Mouse (Mus musculus) intestine, embryonic 15.5 days (tissue): ENCODE measurements around the gene Gm45717. TPM values are rescaled to one million over a fixed set of nuclear protein-coding genes. Genes with fewer than 3 reads are reported as not detected.

Experiments
- ATAC-seq: fragments of 200-750 bp; cut with Nextera tagmentation; 2 replicates; pipeline ENCODE4 v1.8.0; 2017; ENCODE audit warnings: moderate TSS enrichment, moderate library complexity
- H3K27ac ChIP-seq: fragments of 300-500 bp; sonication (generic); 2 replicates; pipeline ENCODE4 v1.5.1; 2015; ENCODE audit warnings: mild to moderate bottlenecking, inconsistent platforms
- H3K27me3 ChIP-seq: fragments of 300-500 bp; sonication (generic); replicated peaks from 2 replicates; pipeline ENCODE4 v1.6.1; 2015; ENCODE audit warnings: inconsistent platforms
- H3K36me3 ChIP-seq: fragments of 300-500 bp; sonication (generic); 2 replicates; pipeline ENCODE4 v1.6.1; 2015; ENCODE audit warnings: inconsistent platforms
- H3K4me1 ChIP-seq: fragments of 300-500 bp; sonication (generic); replicated peaks from 2 replicates; pipeline ENCODE4 v1.6.1; 2015; ENCODE audit warnings: inconsistent platforms
- H3K4me2 ChIP-seq: fragments of 300-500 bp; sonication (generic); replicated peaks from 2 replicates; pipeline ENCODE4 v1.6.1; 2015; ENCODE audit warnings: mild to moderate bottlenecking, inconsistent platforms
- H3K4me3 ChIP-seq: fragments of 300-500 bp; sonication (generic); replicated peaks from 2 replicates; pipeline ENCODE4 v1.5.1; 2015; ENCODE audit warnings: inconsistent platforms
- H3K9ac ChIP-seq: fragments of 300-500 bp; sonication (generic); 2 replicates; pipeline ENCODE4 v1.6.1; 2015; ENCODE audit warnings: inconsistent platforms
- H3K9me3 ChIP-seq: fragments of 300-500 bp; sonication (generic); 2 replicates; pipeline ENCODE4 v1.6.1; 2016; ENCODE audit warnings: inconsistent platforms
- WGBS: fragments of 180-500 bp; shearing (Covaris S2); methylation state at CpG from one replicate; pipeline ENCODE4 v1.1.7; 2015; 5-methylcytosine and 5-hydroxymethylcytosine counted together
- polyA plus RNA-seq: library from polyadenylated mRNA; unstranded; fragments of >200 nt; fragmentation: Nextera tagmentation; extraction: Ambion mirVana; gene quantifications from 2 replicates; pipeline ENCODE4 v1.2.1, GENCODE M21; 2015

Gene Gm45717
- polyA plus RNA-seq, 1 experiment from 2014 or later, result 0.69 TPM

DNA sequence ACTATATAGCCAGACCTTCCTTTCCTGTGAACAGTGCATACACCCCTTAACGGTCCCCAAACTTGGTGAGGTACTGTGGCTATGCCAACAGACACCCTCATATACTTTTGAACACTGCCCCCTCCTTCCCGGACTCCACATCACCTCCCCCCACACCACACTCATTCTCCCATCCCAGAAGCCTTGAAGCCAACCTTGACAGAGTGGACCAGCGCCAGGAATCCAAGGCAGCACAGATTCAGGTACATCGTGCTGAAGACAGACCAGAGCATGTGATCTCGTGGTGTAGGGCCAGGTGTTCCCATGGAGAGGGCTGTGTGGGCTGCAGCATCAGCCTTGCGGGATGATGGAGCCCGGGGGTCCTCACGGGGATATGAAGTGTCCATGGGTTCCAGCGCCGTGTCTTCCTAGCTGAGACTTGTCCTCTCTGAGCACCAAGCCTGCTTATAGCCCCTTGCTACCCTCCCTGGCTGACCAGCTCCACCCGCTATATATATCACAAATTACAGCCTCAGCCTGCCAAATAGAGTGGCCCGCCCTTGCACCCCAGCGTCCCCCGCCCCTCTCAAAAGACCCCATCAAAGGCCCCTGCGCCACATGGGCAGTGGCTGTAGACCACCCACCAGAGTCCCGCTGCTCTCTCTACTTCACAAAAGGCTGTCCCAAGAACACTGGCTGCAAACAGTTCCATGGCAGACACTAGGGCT, 5.8 kb downstream of the Gm45717 start, which contains the start of gene Ifitm5:
Ifitm5 (minus strand) TSS at position 468 of the 707 bp plus-strand sequence.
- Histone ChIP-seq H3K9me3 (no peaks in the 10 kb centered on the region), H3K36me3 (peaks cover 37% of the 10 kb centered on the region), H3K27me3 (no peaks in the 10 kb centered on the region), H3K9ac (no peak within 1 kb of the TSS), H3K4me2 (peak within 1 kb of the TSS; percentile 26; the same call in 1 of the 2 replicates), H3K4me3 (no peak within 1 kb of the TSS; the same call in 1 of the 2 replicates), H3K4me1 (peaks cover 43% of the 10 kb centered on the region), H3K27ac (peak within 1 kb of the TSS; percentile 48)
- ATAC-seq, result no peak
- 82% methylated on average over 16 of the region's 16 CpGs for WGBS

DNA sequence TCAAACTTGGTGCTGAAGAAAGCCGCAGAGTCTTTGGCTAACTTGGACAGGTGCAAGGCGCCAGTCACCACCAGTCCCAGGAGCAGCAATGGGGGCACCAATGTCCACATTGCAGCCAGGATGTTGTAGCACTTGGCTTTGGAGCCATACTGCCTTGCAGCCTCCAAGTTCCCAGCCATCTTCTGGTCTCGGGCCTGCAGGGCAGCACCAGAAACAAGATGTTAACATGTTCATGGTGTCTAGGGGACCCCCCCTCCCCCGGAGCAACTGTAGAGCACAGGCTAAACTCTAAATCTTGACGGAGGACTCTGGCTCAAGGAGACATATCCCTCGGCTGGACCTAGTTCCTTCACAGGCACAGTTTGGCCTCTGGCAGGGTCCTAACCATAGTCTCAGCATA, 6.5 kb downstream of the Gm45717 start:
- 88% methylated on average over 6 of the region's 6 CpGs for WGBS
- peaks cover 38% of the 10 kb centered on the region for H3K36me3 ChIP-seq

DNA sequence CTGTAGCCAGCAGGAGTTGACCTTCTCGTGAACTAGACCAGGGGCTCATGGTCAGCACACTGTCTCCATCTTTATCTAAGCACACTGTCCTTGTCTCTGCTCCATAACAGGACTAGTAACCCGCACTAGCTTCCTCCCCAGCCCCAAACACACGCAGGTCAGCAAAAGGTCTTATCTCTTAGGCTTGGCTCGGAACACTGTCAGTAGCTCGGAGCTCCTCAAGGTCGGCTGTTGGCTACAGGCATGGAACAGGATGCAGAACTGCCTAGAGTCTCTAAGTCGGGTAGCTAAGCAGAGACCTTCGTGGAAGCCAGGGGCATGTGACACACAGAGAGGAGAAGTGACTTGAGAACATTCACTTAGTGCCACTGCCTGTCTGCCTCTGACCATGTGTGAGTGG, 7.6 kb downstream of the Gm45717 start:
- 76% methylated on average over 8 of the region's 8 CpGs for WGBS
- Histone ChIP-seq H3K4me1 (peaks cover 35% of the 10 kb centered on the region), H3K27ac (no peak overlapping the region), H3K9ac (no peak overlapping the region), H3K36me3 (peaks cover 38% of the 10 kb centered on the region), H3K27me3 (no peaks in the 10 kb centered on the region), H3K4me2 (no peak overlapping the region), H3K4me3 (no peak overlapping the region), H3K9me3 (no peaks in the 10 kb centered on the region)
- no peak for ATAC-seq

More for the DNA sequence above, 6.5 kb downstream of the Gm45717 start:
- Histone ChIP-seq H3K4me1 (peaks cover 40% of the 10 kb centered on the region), H3K9ac (no peak overlapping the region), H3K9me3 (no peaks in the 10 kb centered on the region), H3K27ac (no peak overlapping the region), H3K4me2 (no peak overlapping the region), H3K4me3 (no peak overlapping the region), H3K27me3 (no peaks in the 10 kb centered on the region)
- ATAC-seq, result no peak

DNA sequence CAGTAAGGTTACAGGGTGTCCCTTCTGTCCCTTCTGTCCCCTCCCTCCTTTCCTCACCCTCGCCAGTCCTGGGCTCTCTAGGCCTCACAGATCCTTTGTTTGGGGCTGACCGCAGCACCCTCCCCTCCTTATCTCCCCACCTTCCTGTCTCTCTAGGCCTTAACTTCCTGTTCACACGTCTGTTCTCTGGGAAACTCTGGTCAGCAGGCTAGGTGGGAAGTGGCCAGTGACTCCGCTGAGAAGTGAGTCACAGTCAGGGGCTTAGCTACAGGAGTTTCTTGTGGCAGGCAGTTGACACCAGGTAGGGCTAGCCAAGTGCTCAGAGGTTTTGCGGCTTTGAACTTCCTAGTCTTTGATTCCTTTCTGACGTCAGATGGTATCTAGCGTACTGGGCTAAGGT, 8.8 kb downstream of the Gm45717 start:
- H3K9me3 ChIP-seq, result no peaks in the 10 kb centered on the region
- H3K4me1 ChIP-seq, result peaks cover 37% of the 10 kb centered on the region
- no peak overlapping the region for H3K4me3 ChIP-seq
- 50% methylated on average over 7 of the region's 7 CpGs for WGBS
- ATAC-seq, result no peak
- no peak overlapping the region for H3K4me2 ChIP-seq
- no peak overlapping the region for H3K9ac ChIP-seq
- H3K27me3 ChIP-seq, result no peaks in the 10 kb centered on the region
- peak overlapping the region; percentile 18; the same call in 1 of the 2 replicates for H3K27ac ChIP-seq
- H3K36me3 ChIP-seq, result peaks cover 35% of the 10 kb centered on the region

DNA sequence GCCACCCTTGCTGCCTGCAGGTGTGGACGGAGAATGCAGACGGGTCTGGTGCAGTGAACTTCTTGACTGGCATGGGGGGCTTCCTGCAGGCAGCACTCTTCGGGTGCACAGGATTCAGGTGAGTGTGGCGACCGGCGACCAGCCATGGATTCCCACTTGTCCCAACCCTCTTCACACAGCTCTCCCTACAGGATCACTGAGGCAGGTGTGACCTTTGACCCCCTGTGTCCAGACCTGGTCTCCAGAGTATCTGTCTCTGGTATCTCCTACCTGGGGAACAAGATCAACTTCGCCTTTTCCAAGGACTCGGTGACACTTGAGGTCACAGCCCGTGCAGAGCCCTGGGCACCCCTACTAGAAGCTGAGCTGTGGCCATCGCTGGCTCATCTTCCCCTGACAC, 9.4 kb downstream of the Gm45717 start:
- WGBS, result 89% methylated on average over 10 of the region's 10 CpGs

DNA sequence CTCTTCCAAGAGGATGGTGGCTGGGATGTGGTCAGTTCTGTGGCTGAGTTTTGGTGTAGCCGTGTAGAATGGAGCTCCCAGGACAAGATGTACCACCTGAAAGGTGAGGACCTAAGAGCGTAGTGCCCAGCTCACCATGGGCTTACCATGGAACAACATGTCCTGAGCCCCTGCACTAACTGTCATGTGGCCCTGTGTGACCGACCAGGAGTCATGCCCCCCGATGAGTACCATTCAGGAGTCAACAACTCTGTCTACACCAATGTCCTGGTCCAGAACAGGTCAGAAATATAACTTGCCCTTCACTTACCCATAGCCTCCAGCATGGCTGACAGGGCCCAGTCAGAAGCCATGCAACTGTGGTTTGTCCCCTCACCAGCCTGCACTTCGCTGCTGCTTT, 10.5 kb downstream of the Gm45717 start:
- Histone ChIP-seq H3K9ac (no peak overlapping the region), H3K4me2 (no peak overlapping the region), H3K4me3 (no peak overlapping the region), H3K27ac (no peak overlapping the region), H3K4me1 (peaks cover 24% of the 10 kb centered on the region), H3K9me3 (no peaks in the 10 kb centered on the region), H3K27me3 (no peaks in the 10 kb centered on the region), H3K36me3 (peaks cover 35% of the 10 kb centered on the region)
- WGBS, result 96% methylated on average over 5 of the region's 5 CpGs
- ATAC-seq, result no peak

More for the DNA sequence above, 9.4 kb downstream of the Gm45717 start:
- ATAC-seq, result no peak
- Histone ChIP-seq H3K4me3 (no peak overlapping the region), H3K36me3 (peaks cover 35% of the 10 kb centered on the region), H3K9me3 (no peaks in the 10 kb centered on the region), H3K4me1 (peaks cover 31% of the 10 kb centered on the region), H3K4me2 (no peak overlapping the region), H3K9ac (no peak overlapping the region), H3K27me3 (no peaks in the 10 kb centered on the region), H3K27ac (no peak overlapping the region)

DNA sequence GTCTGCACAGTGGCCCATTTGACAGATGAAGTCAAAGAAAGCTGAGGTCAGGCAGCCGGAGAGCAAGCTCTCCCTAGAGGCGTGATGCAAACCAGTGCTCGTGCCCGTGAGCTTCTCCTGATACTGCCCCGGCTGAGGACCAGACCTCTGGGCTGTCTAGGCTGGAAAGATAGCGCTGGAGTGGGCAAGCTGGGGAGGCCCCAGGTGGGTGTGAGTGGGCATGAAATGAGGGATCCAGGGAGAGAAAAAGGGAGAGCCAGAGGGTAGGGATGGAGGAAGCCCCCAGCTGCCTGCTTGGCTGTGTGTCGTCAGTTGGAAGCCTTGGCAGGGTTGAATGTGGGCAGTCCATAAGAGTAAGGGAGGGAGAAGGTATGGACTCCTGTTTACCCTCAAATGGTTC, 11.5 kb downstream of the Gm45717 start:
- 90% methylated on average over 7 of the region's 7 CpGs for WGBS
- Histone ChIP-seq H3K27ac (no peak overlapping the region), H3K36me3 (peaks cover 35% of the 10 kb centered on the region), H3K4me1 (peaks cover 28% of the 10 kb centered on the region), H3K9ac (no peak overlapping the region), H3K4me3 (no peak overlapping the region), H3K9me3 (no peaks in the 10 kb centered on the region), H3K27me3 (no peaks in the 10 kb centered on the region), H3K4me2 (no peak overlapping the region)
- no peak for ATAC-seq

DNA sequence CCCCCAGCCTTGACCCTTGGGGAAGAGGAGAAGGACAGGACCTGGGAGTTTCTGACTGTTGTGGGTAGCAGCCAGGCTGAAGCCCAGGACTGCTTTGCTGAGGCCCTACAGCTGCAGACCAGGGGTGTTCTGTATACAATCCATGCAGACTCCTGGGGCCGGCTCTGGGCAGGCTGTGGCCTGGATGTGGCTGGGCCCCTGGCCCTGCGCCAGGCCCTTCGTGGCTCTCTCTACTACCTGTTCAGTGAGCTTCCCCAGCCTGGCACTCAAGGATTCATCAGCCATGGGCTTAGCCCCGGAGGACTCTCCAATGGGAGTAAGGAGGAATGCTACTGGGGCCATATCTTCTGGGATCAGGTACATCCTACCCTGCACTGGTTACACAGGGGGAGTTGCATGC, 12.4 kb downstream of the Gm45717 start:
- Histone ChIP-seq H3K27ac (peak overlapping the region; percentile 84; the same call in 1 of the 2 replicates), H3K9ac (0 out of 2 replicates have a peak overlapping the region, but pooled peaks have one; percentile 20), H3K4me3 (no peak overlapping the region), H3K9me3 (no peaks in the 10 kb centered on the region), H3K4me1 (peaks cover 32% of the 10 kb centered on the region), H3K27me3 (no peaks in the 10 kb centered on the region), H3K36me3 (peaks cover 31% of the 10 kb centered on the region), H3K4me2 (peak overlapping the region; percentile 66; the same call in 1 of the 2 replicates)
- 61% methylated on average over 4 of the region's 4 CpGs for WGBS
- no peak for ATAC-seq

DNA sequence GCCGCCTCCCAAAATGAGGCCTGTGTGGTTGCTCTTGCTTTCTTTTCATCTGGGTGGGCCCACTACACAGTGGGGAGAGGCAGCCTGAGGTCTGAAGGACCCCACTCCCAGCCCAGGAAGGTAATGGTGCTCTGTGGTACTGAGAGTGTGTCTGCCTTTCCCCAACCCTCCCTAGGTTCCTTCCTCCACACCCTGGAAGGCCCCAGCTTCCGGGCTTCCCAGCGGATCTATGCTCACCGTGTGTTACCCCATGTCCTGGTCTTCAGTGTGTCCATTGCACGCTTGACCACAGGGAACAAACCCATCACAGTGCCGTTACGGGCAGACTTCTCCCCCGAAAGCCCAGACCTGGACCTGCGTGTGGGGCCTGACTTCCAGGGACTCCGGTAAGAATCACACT, 12.9 kb downstream of the Gm45717 start:
- no peak for ATAC-seq
- H3K9ac ChIP-seq, result 0 out of 2 replicates have a peak overlapping the region, but pooled peaks have one; percentile 20
- no peak overlapping the region for H3K4me3 ChIP-seq
- no peaks in the 10 kb centered on the region for H3K27me3 ChIP-seq
- H3K27ac ChIP-seq, result peak overlapping the region; percentile 84
- peaks cover 32% of the 10 kb centered on the region for H3K4me1 ChIP-seq
- no peaks in the 10 kb centered on the region for H3K9me3 ChIP-seq
- H3K36me3 ChIP-seq, result peaks cover 25% of the 10 kb centered on the region
- peak overlapping the region; percentile 66 for H3K4me2 ChIP-seq
- 91% methylated on average over 10 of the region's 10 CpGs for WGBS

DNA sequence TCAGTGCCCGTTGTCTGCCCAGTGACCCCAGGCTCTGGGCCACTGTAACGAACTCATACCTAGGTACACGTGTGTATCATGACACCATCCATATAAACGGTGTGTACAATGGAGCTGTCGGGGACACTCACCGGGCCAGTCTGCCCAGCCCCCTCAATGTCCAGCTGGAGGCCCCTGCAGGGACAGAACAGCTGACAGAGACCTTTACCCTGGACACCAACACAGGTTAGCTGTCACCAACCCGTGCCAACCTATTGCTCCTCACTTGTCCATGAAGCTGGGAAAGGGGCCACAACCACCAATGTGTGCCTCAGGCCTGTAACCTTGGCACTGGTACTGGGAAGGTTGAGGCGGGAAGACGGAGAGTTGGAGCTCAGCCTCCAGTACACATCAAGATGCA, 13.4 kb downstream of the Gm45717 start:
- no peaks in the 10 kb centered on the region for H3K9me3 ChIP-seq
- peaks cover 20% of the 10 kb centered on the region for H3K36me3 ChIP-seq
- peak overlapping the region; percentile 66 for H3K4me2 ChIP-seq
- ATAC-seq, result no peak
- WGBS, result 42% methylated on average over 9 of the region's 9 CpGs
- H3K27me3 ChIP-seq, result no peaks in the 10 kb centered on the region
- peak overlapping the region; percentile 84 for H3K27ac ChIP-seq
- peak overlapping the region; percentile 54 for H3K4me3 ChIP-seq
- peaks cover 32% of the 10 kb centered on the region for H3K4me1 ChIP-seq
- peak overlapping the region; percentile 70 for H3K9ac ChIP-seq

DNA sequence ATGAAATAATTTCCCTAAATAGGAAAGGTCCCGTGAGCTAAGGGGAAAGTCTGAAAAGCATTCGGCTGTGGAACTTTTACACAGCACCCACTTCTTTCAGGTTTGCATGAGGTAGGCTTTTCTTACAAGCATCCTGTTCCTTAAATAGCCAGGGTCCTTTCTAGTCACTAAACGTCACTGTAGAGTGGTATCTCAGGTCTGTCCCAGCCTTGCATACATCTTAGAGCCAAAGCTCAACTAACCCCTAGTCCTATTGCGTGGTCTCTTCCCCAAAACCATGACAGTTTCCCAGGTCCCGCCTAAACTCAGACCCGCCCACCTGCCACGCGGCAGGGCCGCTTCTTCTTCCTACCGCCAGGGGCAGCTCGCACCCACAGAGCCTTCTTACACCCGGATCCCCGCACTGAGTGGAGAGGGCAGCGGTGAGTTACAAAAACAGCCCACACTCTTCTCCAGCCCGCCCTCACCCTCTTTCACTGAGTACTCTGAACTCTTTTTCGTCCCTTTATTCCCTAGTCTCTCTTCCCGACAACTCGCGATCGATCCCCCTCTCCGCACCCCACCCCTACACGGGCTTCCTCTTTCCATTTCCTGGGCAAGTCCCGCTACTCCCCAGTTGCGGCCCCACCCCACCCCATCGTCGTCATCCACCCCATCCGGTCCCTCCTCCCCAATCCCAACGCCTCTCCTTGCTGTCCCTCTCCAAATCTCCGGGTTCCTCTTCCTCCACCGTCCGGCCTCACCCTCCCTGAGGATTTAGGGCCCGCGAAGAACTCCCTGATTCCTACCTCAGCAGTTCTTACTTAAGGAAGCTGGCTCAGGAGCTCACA, 14.3 kb downstream of the Gm45717 start, which contains the start of gene Pgghg:
Pgghg (plus strand) TSS at position 170 of the 830 bp plus-strand sequence.
- Histone ChIP-seq H3K27me3 (no peaks in the 10 kb centered on the region), H3K9me3 (no peaks in the 10 kb centered on the region), H3K27ac (peak within 1 kb of the TSS; percentile 84), H3K4me2 (peak within 1 kb of the TSS; percentile 66), H3K9ac (peak within 1 kb of the TSS; percentile 70), H3K4me3 (peak within 1 kb of the TSS; percentile 54), H3K4me1 (peaks cover 32% of the 10 kb centered on the region), H3K36me3 (peaks cover 15% of the 10 kb centered on the region)
- peak; percentile 89 for ATAC-seq
- 2% methylated on average over 33 of the region's 33 CpGs for WGBS

DNA sequence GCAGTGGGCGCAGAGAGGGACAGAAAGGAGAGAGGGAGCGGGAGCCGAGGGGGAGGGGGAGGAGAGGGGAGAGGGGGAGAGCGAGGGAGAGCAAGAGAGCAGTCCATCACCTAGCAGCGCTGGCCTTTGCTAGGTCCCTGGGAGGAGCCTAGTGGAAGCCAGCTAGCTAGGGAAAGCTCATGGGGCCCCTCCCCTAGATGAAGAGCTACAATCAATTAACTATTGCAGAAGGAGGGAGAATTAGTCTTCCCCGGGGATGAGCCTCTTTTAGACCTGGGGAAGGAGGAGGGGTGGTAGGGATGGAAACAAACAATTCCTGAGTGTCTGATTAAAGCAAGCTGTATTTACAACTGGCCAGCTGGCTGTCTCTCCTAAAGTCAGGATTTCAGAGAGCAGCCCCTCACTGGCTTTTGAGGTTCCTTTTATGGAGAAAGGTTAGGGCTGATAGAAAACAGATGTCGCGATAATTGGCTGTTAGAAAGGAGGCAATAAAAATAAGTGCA, 16.0 kb downstream of the Gm45717 start:
- 15% methylated on average over 8 of the region's 8 CpGs for WGBS
- Histone ChIP-seq H3K27me3 (no peaks in the 10 kb centered on the region), H3K9me3 (no peaks in the 10 kb centered on the region), H3K4me2 (peak overlapping the region; percentile 41), H3K4me1 (peaks cover 32% of the 10 kb centered on the region), H3K9ac (0 out of 2 replicates have a peak overlapping the region, but pooled peaks have one; percentile 6), H3K4me3 (no peak overlapping the region), H3K27ac (peak overlapping the region; percentile 42), H3K36me3 (no peaks in the 10 kb centered on the region)
- peak; percentile 62 for ATAC-seq
